Mouse (Mus musculus): ENCODE measurements around the gene Acap2.

GRCm38 (mm10) chr16:31182576-31182975, 18.5 kb downstream of the Acap2 start:
- TF ChIP-seq EP300 (IDR thresholded peaks at IDR 0.05; ENCODE audit: insufficient read depth, low read depth, low read length) (no peak), POLR2A (IDR thresholded peaks at IDR 0.05; ENCODE audit: insufficient read depth, low read length) (no peak)
